Mouse (Mus musculus) R1 (cell line): ENCODE results near the gene Plin5.

Source experiments
- DNase-seq: peaks from one replicate; pipeline ENCODE4 v3.0.0-alpha.2; 2018; ENCODE audit warnings: low read depth, low spot score

Gene Plin5

DNA sequence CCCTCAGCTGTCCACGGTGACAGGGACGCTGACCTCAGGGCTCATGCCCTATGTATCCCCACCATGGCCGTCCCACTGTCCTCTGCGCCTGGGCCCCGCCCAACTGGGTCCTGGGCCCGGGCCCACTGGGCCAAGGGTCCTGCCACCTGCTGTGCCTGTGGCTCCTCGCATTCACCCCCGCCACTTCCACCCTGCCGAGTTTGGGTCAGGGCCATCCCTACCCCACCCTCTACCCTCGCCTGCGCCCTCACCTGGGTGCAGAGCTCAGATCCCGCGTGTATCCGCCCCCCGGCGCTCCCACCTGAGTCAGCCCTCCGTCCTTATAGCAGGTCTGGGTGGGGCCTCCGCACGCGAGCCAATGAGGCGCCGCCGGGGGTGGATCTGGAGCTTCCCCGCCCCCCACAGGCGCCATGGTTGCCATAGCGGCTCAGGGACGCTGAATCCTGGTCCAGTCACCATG is at the start of gene Plin5:
Gene Plin5 (minus strand): TSS at position 346 of the 460 bp plus-strand sequence.
- peak; percentile 88 for DNase-seq

DNA sequence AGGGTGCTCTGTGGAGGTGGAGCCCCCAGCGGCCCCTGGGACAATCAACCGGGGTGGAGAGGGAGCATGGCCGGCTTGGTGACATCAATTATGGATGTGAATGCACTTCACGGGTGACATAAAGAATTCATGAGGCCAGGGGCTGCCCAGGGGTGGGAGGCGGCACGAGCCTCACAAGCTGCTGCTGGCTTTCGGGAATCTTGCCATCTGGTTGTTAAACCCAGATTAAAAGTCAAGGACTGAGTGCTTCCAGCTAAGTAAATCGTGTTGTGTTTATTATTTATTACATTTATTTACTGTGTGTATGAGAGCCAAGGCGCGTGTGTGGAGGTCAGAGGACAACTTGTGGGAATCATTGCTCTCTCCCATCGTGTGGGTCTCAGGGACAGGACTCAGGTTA is 48.3 kb upstream of the Plin5 start:
- DNase-seq, result no peak

- DNase-seq, result no peak
Observed at GRCm38 (mm10) chr17:56164510-56164909, 47.1 kb upstream of the Plin5 start.

- DNase-seq, result no peak
Observed at GRCm38 (mm10) chr17:56163523-56164102, 46.2 kb upstream of the Plin5 start.

- DNase-seq, result peak; percentile 97
Observed at GRCm38 (mm10) chr17:56162231-56162774, 44.9 kb upstream of the Plin5 start, which contains the start of gene Tnfaip8l1. Gene Tnfaip8l1, plus strand, starts transcription at chr17:56162477.

GRCm38 (mm10) chr17:56159729-56160128 is 42.3 kb upstream of the Plin5 start:
- DNase-seq, result peak; percentile 75

DNA sequence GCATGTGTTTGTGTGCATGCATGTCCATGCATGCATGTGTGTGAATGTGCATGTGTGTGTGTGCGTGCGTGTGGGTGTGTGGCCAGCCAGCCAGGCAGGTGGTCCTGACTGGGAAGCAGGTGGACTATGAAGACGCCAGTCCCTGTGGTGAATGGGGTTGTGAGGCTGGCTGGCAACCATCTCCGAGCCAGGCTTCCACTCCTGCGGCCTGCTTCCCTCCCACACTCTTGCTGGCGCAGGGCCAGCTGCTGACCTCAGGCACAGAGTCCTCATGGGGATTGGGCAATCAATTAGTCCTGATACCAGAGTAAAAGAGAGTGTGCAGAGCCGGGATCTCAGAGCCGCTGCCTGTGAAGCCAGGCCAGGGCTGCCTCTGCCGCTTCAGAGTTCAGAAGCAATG is 36.2 kb upstream of the Plin5 start:
- no peak for DNase-seq

GRCm38 (mm10) chr17:56149897-56150296 is 32.5 kb upstream of the Plin5 start:
- DNase-seq, result no peak

DNA sequence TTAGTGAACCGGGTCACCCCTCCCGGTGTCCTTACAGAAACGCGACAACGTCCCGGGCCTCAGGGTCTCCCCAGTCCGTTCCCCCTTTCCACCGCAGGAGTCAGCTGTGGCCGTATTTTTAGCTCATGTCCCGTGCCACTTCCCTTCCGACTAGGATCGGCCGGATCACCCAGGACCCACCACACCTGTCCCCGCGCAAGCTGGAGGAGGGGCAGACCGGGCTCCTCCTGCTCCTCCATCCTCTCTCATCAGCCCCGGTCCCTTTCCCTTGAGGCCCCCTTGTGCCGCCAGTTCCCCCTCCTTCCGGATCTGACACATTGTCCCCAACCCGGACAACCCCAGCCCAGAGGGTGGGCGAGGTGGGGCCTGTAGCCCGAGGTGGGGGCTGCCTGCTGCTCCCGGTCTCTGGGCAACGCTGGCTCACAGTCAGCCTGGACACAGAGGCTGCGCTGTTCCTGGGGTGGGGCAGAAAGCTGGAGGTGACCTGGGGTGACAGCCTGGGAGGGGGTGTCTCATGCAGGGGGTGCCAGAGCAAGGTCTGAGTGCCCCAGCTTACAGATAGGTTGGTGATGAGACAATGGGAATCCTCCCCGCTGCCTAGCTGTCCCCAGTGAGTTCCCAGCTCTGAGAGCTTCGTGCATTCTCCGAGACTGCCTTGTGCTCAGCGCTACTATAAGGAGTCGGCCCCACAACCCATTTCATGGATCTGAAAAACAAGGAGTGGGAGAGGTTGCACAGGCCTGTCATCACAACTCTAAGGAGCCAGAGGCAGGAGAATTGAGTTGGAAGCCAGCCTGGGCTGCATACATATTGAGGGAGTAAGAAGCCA is 31.6 kb upstream of the Plin5 start:
- DNase-seq, result no peak

DNA sequence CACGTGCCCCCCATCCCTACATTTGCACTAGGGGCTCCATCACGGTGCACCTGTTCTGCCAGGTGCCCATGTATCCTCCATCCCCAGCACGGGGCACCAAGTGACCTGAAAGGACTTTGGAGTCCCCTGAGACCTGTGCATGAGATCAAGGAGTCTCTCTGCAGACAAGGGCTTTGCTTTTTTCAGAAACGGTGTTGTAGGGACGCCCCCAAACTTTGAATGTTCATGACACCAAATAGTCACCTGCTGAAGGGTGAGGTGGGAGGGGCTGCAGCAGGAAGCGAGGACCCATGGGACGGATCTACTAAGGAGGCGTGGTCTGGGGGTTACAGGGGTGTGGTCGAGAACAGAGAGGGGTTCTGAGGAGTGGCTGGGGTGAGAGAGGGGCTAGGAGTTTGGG is 30.9 kb upstream of the Plin5 start:
- DNase-seq, result no peak

- no peak for DNase-seq
Observed at GRCm38 (mm10) chr17:56147420-56147819, 30.0 kb upstream of the Plin5 start.

DNA sequence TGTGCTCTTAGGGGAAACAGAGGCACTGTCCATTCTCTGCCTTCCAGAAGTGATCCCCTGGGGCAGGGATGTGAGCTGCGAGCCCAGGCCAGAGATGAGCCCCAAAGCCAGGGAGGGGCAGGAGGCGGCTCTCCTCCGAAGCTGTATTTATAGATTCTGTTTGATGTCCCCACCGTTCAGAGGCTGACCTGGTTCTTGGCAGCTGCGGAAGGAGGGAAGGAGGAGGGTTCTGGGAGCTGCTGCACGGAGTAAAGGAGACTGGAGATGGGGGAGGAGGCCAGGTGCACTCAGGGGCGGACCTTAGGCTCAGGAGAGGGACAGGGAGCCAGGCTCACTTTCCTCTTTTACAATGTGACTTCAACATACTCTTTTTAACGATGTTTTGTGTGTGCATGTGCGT is 28.7 kb upstream of the Plin5 start:
- DNase-seq, result no peak

DNA sequence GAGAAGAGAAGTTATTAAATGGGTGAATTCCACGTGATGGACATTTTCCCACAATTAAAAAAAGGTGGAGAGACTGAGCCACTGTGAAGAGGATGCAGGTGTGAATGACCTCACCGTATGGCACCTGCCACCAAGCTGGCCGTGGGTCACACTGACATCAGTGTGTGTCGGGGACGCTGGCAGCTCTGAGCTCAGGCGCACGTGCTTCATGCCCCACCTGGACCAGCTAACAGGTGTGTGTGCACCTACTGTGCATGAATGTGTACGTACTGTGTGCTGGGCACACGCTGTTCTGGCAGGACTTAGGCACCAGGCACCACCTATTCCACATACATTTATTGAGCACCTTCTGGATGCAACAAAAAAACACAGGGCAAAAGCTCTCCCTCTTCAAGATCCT is 27.1 kb upstream of the Plin5 start:
- no peak for DNase-seq

DNA sequence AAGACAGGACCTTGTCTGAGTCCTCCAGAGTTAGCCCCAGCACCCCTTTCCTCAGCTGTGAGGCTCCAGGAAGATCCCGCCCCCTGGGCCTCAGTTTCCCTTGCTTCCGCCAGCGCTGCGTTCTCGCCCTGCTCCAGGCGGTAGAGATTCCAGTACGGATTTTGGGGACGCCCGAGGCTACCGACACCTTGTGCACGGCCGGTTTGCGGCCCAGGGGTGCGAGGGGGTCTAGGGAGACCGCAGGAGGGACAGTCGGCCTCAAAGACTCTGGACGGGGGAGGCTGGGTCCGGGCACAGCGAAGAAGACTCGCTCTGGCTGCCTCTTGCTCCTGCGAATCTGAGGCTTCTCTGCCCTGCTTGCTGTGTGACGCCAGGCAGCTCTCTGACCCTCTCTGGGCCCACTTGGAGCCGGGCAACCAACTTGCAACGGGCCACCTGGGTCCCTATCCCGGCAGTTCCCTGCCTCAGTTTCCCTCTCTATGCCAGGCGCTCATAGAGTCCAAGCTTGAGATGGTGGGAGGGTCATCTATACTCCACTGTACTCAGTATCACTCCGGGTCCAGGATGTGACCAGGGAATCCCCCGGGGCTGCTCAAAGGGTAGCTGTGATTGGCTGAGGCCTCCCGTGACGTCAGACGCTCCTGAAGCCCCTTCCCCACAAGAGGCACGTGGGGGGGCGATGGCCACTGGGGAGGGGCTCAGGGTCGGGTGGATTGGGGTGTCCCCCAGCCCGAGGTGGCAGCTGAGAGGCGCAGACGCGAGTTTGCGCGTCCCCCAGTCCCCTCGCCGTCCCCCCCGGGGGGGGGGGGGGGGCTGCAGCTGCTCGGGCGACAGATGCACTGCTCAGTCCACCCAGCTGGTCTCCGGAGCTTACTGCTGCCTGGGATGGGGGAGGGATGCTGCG is 24.6 kb upstream of the Plin5 start:
- peak; percentile 59 for DNase-seq

GRCm38 (mm10) chr17:56139858-56140595 is 22.6 kb upstream of the Plin5 start, which contains the start of gene Sema6b:
Gene Sema6b, minus strand, starts transcription at chr17:56140343.
- peak; percentile 62 for DNase-seq

DNA sequence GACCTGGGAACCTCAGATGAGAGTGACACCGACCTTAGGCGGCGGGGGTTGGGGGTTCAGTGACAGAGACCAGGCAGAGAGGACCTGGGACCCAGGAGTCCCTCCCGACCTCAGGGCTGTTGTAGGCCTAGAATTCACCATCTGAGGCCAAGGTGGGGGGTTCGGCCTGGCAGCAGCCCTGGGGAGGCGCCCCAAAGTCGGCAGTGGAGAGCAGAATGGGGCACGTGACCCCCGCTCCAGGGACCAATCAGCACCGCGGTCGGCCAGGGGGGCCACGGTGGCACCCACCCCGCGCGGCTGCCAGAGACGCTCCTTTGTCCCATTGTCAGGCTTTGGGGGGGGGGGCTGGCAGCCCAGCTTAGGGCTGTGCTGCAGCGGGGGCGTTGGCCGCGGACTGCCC is 22.0 kb upstream of the Plin5 start:
- DNase-seq, result no peak

DNA sequence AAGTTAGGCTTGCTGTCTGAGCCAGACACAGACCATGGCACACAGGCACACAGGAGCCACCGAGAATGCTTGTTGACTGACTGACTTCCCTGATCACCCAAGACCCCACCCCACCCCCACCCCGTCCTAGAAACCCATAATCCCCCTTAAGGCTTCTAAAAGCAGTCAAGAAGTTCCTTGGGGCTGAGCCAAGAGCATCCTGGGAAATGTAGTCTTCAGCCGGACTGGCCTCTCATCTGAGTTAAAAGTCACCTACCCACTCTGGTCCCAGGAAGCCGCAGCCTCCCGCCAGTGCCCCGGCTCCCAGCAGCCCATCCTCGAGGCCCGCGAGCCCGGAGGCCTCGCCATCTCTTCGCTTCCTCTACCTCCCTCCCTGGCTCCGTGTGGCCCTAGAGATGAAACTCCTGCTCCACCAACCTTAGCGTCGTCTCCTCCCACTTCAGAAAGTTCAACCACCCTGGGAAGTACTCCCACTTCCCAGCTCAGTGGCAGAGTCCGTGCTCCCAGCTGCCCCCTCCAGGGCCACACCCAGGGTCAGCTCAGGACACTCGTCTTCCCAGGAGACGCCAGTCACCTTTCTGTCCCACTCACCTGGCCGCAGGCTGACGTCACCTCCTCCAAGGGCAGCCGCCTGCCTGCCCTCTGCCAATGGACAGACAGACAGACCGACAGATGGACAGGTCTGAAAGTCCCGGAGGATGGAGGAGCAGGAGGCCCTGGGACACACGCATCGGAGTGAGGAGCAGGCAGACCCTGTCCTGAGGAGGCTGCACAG is 20.6 kb upstream of the Plin5 start:
- peak; percentile 40 for DNase-seq

DNA sequence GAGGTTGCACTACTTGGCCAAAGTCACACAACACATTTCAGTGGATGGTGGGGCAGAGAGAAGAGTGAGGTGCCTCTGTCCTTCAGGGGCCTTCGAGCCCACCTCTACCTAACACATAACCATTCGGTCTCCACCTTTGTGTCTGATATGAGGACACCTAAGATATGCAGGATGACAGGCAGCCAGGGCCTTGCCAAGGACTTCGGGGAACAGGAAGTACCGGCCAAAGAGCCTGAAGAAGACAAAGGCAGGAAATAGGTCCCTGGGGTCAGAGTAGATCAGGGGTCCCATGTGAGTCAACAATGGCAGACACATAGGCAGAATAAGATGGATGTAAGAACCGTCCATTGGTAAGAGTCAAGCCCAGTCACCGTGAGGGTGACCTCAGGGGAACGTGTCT is 19.2 kb upstream of the Plin5 start:
- DNase-seq, result no peak

GRCm38 (mm10) chr17:56134463-56134971 is 17.1 kb upstream of the Plin5 start:
- DNase-seq, result peak; percentile 52
